Mouse (Mus musculus) small intestine, adult 2 months (tissue): ENCODE measurements at regions not wholly inside any gene's neighbourhood (a gene's known extent, or its start where the extent isn't known, plus 50 kb on each side); places are given as distances from the start of the nearest gene placed in this dataset.

Experiments
- H3K27ac ChIP-seq: fragments of 200-500 bp; 2 replicates; pipeline ENCODE4 v1.5.1; 2012; ENCODE audit warnings: low read depth, low read length, control low read depth, inconsistent platforms; ENCODE audit not compliant: insufficient read depth
- H3K27me3 ChIP-seq: fragments of 200-500 bp; 2 replicates; pipeline ENCODE4 v1.6.1; 2012; ENCODE audit warnings: mild to moderate bottlenecking, moderate library complexity, low read length, inconsistent platforms; ENCODE audit not compliant: control insufficient read depth, insufficient read depth
- H3K36me3 ChIP-seq: fragments of 200-500 bp; 2 replicates; pipeline ENCODE4 v1.6.1; 2012; ENCODE audit warnings: mild to moderate bottlenecking, low read length, control low read depth, inconsistent platforms; ENCODE audit not compliant: control insufficient read depth, insufficient read depth
- H3K4me1 ChIP-seq: fragments of 200-500 bp; 2 replicates; pipeline ENCODE4 v1.6.1; 2012; ENCODE audit warnings: low read length, inconsistent platforms, mixed read lengths; ENCODE audit not compliant: control insufficient read depth, insufficient read depth, insufficient read length
- H3K4me3 ChIP-seq: fragments of 200-500 bp; 2 replicates; pipeline ENCODE4 v1.5.1; 2012; ENCODE audit warnings: low read depth, mild to moderate bottlenecking, control low read depth, inconsistent platforms, low read length, moderate library complexity
- CTCF ChIP-seq: fragments of 200-500 bp; IDR thresholded peaks from 2 replicates; pipeline ENCODE4 v1.5.1; 2012; ENCODE audit warnings: low read depth, mild to moderate bottlenecking, control low read depth, inconsistent platforms, low read length, moderate library complexity, mixed read lengths; ENCODE audit not compliant: insufficient replicate concordance, insufficient read length; ENCODE audit errors: extremely low read depth
- POLR2A ChIP-seq: fragments of 200-500 bp; IDR thresholded peaks from 2 replicates; pipeline ENCODE4 v1.6.1; 2012; ENCODE audit warnings: low read depth, mild to moderate bottlenecking, control low read depth, inconsistent platforms, low read length, moderate library complexity
- WGBS: fragments of 180-500 bp; shearing (Covaris S2); methylation state at CpG from one replicate; pipeline ENCODE4 v1.1.7; 2018; 5-methylcytosine and 5-hydroxymethylcytosine counted together

DNA sequence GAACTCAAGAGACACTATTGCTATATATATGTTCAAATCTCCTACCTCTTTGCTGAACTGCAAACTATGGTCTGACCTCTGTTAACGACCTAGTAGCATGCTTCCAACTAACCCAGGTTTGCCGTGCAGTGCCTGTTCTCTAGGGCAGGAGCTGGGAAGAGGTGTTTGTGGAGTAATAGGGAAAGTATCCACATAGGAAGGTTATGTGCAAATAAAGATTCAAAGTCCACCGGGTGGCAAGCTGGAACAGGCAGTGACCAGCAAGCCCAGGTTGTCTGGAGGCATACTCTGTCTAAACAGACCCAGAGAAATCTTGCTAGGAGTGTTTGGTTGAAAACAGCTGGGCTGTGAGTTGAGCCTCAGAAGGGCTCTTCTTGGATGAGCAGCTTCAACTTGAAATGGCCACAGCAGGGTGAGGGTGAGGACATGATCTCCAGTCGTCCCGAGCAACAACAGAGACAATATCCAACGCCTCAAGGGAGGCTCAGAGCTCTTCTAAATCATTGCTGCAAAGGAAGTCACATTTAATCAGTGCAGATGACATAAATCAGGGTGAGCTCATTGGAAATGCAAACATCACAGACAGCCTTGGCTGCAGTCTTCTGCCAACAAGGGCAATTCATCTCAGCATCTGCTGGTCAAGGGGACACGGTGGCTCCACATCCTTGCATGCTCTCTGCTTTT lies 846.7 kb downstream of the Synb start:
- no peaks in the 10 kb centered on the region for H3K36me3 ChIP-seq
- no peak overlapping the region for H3K27ac ChIP-seq
- no peak overlapping the region for H3K4me3 ChIP-seq
- TF ChIP-seq CTCF: no peak
- TF ChIP-seq POLR2A: no peak
- peaks cover 5% of the 10 kb centered on the region; the same call in 1 of the 2 replicates for H3K4me1 ChIP-seq
- WGBS: 30% methylated on average over 7 of the region's 7 CpGs
- no peaks in the 10 kb centered on the region for H3K27me3 ChIP-seq

DNA sequence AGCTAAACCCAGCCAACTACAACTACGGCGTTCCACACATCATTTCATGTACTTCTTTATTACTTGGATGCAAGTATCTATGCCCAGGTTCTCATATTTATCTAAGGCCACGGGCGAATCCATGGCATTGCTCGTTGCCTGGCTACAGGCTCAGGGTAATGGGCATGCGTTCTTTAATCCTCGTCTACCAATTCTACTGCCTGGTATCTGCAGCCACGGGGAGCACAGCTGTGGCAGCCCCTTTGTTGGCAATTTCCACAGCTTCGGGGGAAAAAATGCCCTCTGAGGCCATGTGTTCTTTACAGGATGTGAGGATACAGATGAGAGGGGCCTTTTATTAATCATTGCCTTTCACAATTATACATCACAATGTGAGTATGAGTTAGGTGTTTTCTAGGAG lies 860.8 kb downstream of the Synb start:
- H3K4me1 ChIP-seq: no peaks in the 10 kb centered on the region
- no peaks in the 10 kb centered on the region for H3K27me3 ChIP-seq
- TF ChIP-seq CTCF (no peak), POLR2A (no peak)
- H3K27ac ChIP-seq: no peak overlapping the region
- no peaks in the 10 kb centered on the region for H3K36me3 ChIP-seq
- H3K4me3 ChIP-seq: no peak overlapping the region
- 88% methylated on average over 9 of the region's 9 CpGs for WGBS

DNA sequence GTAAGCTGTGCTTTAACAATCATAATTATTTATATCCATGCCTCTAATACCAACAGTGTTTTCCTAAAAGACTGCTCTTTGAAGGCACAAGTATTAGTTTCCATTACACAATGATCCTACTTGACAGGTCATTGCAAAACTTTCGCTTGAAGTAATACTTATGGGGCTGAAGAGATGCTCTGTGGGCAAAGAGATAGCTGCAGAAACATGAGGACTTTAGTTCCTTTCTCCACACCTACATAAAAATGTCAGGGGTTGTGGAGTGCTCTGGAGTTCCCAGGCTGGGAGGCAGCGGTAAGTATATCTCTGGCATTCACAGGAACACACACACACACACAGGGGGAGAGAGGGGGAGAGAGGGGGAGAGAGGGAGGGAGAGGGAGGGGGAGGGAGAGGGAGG lies 862.0 kb downstream of the Synb start:
- Histone ChIP-seq H3K36me3 (no peaks in the 10 kb centered on the region), H3K4me1 (no peaks in the 10 kb centered on the region), H3K4me3 (no peak overlapping the region), H3K27me3 (no peaks in the 10 kb centered on the region), H3K27ac (no peak overlapping the region)
- WGBS: 83% methylated on average over 2 of the region's 2 CpGs
- TF ChIP-seq CTCF (no peak), POLR2A (no peak)

DNA sequence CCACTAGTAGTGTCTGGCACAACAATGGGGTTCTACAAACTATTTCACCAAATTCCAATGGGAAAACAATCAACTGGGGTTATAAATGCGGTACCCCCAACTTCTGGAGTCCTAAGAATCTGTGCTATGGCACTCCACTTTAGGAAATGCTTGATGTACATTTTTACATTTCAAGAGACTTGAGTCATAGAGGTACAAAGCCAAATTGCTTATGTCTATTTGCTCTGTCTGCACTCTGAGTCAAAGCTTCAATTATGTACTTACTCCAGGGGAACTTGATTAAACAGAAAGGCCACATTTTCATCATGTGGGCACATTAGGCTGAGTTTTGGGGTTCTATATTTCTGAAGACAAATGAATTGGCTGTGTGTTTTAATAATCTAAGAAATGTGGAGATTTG lies 866.9 kb downstream of the Synb start:
- Histone ChIP-seq H3K36me3 (no peaks in the 10 kb centered on the region), H3K27ac (no peak overlapping the region), H3K4me1 (no peaks in the 10 kb centered on the region), H3K27me3 (no peaks in the 10 kb centered on the region), H3K4me3 (no peak overlapping the region)
- WGBS: 84% methylated on average over 1 of the region's 1 CpGs
- TF ChIP-seq CTCF: no peak
- no peak for TF ChIP-seq POLR2A

DNA sequence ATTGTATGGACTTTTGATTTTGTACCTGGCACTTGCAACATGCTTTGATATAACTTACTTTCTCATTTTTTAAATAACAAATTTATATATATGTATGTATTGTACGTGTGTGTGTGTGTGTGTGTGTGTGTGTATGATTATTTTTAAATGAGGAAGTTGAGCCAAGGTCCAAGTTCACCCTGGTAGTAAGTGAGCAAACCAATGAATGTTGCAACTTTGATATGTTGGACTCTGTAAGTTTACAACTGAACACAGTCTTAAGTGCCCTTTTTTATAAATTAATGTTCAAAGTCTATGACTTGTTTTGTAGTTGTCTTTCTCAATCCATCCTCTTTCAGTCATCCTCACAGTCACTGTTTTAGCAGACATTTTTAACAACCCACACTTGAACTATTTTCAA lies 901.7 kb downstream of the Synb start:
- H3K27me3 ChIP-seq: no peaks in the 10 kb centered on the region
- no peaks in the 10 kb centered on the region for H3K36me3 ChIP-seq
- H3K27ac ChIP-seq: no peak overlapping the region
- no peak overlapping the region for H3K4me3 ChIP-seq
- WGBS: 28% methylated on average over 1 of the region's 1 CpGs
- no peak for TF ChIP-seq POLR2A
- no peak for TF ChIP-seq CTCF
- peaks cover 4% of the 10 kb centered on the region; the same call in 1 of the 2 replicates for H3K4me1 ChIP-seq

DNA sequence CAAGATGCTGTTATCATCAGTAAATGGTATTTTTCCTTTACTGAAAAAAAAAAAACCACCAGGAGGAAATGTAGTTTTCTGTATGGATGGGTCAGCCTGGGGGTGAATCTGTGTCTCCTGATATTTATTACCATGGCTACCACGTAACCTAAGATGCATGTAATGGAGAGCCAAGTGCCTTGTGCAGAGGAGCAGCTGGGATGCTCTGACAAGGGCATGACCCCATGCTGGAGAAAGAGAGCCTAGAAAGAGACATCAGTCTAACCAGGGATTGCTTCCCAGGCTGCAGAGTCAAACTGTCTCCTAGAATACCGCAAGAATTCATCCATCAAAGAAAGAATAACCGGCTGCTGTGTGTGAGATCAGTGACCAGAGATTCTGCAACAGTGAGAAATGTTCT lies 902.2 kb downstream of the Synb start:
- Histone ChIP-seq H3K4me1 (peaks cover 4% of the 10 kb centered on the region; the same call in 1 of the 2 replicates), H3K4me3 (no peak overlapping the region), H3K27ac (no peak overlapping the region), H3K27me3 (no peaks in the 10 kb centered on the region), H3K36me3 (no peaks in the 10 kb centered on the region)
- WGBS: 68% methylated on average over 3 of the region's 3 CpGs
- no peak for TF ChIP-seq POLR2A
- TF ChIP-seq CTCF: no peak

DNA sequence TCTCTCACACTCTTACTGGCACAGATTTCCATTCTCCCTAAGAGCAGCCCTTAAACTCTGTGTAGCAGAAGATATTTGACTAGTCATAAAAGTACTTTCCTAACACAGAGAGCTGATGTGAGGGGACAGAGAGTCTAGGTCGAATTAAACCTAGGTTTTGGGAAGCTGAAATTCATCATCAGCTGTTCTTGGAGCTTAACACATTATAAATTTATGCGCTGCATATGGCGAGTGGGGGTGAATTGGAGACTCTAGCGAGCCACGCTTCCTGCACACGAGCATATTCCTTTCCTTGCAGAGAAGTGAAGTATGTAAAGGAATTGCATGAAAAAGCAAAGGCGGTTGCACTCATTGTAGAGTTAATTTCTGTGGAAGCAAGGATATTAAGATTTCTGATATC lies 912.4 kb downstream of the Synb start:
- Histone ChIP-seq H3K4me1 (no peaks in the 10 kb centered on the region), H3K27ac (no peak overlapping the region), H3K4me3 (no peak overlapping the region), H3K27me3 (no peaks in the 10 kb centered on the region; the same call in 1 of the 2 replicates), H3K36me3 (no peaks in the 10 kb centered on the region)
- 88% methylated on average over 7 of the region's 7 CpGs for WGBS
- TF ChIP-seq POLR2A (no peak), CTCF (no peak)

DNA sequence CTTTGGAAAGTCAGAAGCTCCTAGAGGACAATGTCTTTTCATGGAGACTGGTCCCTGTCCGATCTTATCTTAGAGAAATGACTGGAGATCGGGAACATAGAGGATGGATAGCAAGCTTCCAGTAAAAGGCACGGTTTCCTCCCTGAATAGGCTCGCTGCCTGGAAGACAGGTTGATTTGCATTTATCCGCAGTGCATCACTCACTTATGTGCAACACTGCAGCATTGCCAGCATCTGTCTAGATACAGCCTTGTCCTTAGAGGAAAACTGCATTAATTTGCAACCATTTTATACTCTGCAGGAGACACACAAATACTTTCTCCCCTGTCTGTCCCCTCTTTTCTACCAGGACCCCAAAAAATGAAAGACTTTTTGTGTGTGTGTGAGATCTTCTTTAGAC lies 926.4 kb downstream of the Synb start:
- TF ChIP-seq POLR2A: no peak
- TF ChIP-seq CTCF: no peak
- H3K27ac ChIP-seq: no peak overlapping the region
- WGBS: 86% methylated on average over 5 of the region's 5 CpGs
- no peaks in the 10 kb centered on the region for H3K36me3 ChIP-seq
- H3K4me1 ChIP-seq: no peaks in the 10 kb centered on the region
- no peaks in the 10 kb centered on the region for H3K27me3 ChIP-seq
- H3K4me3 ChIP-seq: no peak overlapping the region
